ENCODE assay signal across 8 mouse cellular contexts in the genomic region with DNA sequence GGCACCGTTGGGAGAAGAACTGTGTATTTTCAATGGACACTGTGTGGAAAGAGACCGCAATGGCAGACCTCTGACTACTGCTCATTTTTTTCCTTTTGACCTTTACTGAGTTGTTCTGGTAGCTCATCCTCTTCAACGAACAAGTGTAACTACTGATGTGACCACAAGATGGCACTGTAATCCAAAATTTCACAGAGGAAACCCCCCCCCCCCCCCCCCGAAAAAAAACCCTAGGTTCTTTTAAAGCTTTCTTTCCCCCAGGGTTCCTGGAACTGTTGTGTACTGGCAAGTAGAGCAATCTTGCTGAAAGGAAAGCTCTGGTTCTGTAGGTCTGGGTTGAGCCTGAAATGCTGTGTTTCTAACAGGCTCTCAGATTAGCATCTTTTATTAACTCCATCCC. TPM values are rescaled to one million over a fixed set of nuclear protein-coding genes. Genes with fewer than 3 reads are reported as not detected.
A peak's percentile ranks its signal among the peaks of the same experiment; 100 is the strongest.
DNase-seq lines count a peak whose midpoint lies in the region; ATAC-seq and TF ChIP-seq lines count a peak whose summit lies in the region.

No protein-coding gene starts in this region.

- peaks cover 16% of the 10 kb centered on the region for H3K4me1 ChIP-seq in embryonic facial prominence, embryonic 13.5 days
- H3K4me1 ChIP-seq in hindbrain, postnatal 0 days (ENCODE audit: insufficient read depth, low read length): no peaks in the 10 kb centered on the region

- 9% methylated on average over 4 of the region's 4 CpGs for WGBS in embryonic facial prominence, embryonic 13.5 days
- 8% methylated on average over 4 of the region's 4 CpGs for WGBS in hindbrain, postnatal 0 days

- H3K27me3 ChIP-seq in embryonic facial prominence, embryonic 13.5 days: no peaks in the 10 kb centered on the region
- no peaks in the 10 kb centered on the region for H3K27me3 ChIP-seq in hindbrain, postnatal 0 days (ENCODE audit: insufficient read depth, low read length)

- no peak overlapping the region; the same call in 1 of the 2 replicates for H3K4me2 ChIP-seq in embryonic facial prominence, embryonic 13.5 days
- no peak overlapping the region for H3K4me2 ChIP-seq in hindbrain, postnatal 0 days (ENCODE audit: low read depth, low read length)

- intact Hi-C loops in left cerebral cortex, adult 2 months (cut with DNase I): loop anchor here (10.0 kb wide), 4 partner anchors 81 to 361 kb away; a partner anchor contains a TSS
- intact Hi-C loops in left cerebral cortex, postnatal 36 days (cut with DNase I): loop anchor here (10.0 kb wide), 3 partner anchors 81 to 361 kb away; a partner anchor contains a TSS

- peak; percentile 59 for TF ChIP-seq CTCF in left cerebral cortex, adult 2 months (IDR thresholded peaks at IDR 0.05)
- peak; percentile 60 for TF ChIP-seq CTCF in hindbrain, postnatal 0 days (IDR thresholded peaks at IDR 0.05; ENCODE audit: low read depth)

- no peak overlapping the region for H3K9ac ChIP-seq in embryonic facial prominence, embryonic 13.5 days
- H3K9ac ChIP-seq in hindbrain, postnatal 0 days (replicated peaks; ENCODE audit: low read length): no peak overlapping the region

- H3K9me3 ChIP-seq in embryonic facial prominence, embryonic 13.5 days: 0 out of 2 replicates have a peak, but pooled peaks cover under 1% of the 10 kb centered on the region
- H3K9me3 ChIP-seq in hindbrain, postnatal 0 days (ENCODE audit: low read length): 0 out of 2 replicates have a peak, but pooled peaks cover 1% of the 10 kb centered on the region

- no peak for DNase-seq in left cerebral cortex, adult 2 months (ENCODE audit: extremely low spot score in 1 of 2, low spot score in 2 of 2)
- no peak for DNase-seq in left cerebral cortex, postnatal 36 days (ENCODE audit: low spot score in 2 of 2)
- DNase-seq in MEL-GATA-1-ER (ENCODE audit: extremely low read depth, low read depth): peak; percentile 26
- peak; percentile 81 for DNase-seq in hindbrain, postnatal 0 days (ENCODE audit: low spot score)
- peak; percentile 59 for DNase-seq in lung, postnatal 14 days
- peak; percentile 29 to 57 for DNase-seq in thymus, postnatal 10 days (ENCODE audit: low spot score in 2 of 2)
- no peak for DNase-seq in right cerebral cortex, postnatal 4 days

- no peak overlapping the region for H3K27ac ChIP-seq in left cerebral cortex, adult 2 months
- 0 out of 2 replicates have a peak overlapping the region, but pooled peaks have one; percentile 49 for H3K27ac ChIP-seq in embryonic facial prominence, embryonic 13.5 days
- H3K27ac ChIP-seq in hindbrain, postnatal 0 days: no peak overlapping the region

- ATAC-seq in embryonic facial prominence, embryonic 13.5 days (ENCODE audit: insufficient number of reproducible peaks, insufficient read depth, low FRiP score, low TSS enrichment, low read depth): no peak
- peak; percentile 37; the same call in 1 of the 2 replicates for ATAC-seq in hindbrain, postnatal 0 days

- no peaks in the 10 kb centered on the region for H3K36me3 ChIP-seq in embryonic facial prominence, embryonic 13.5 days
- no peaks in the 10 kb centered on the region for H3K36me3 ChIP-seq in hindbrain, postnatal 0 days (ENCODE audit: insufficient read depth, low read length)

- H3K4me3 ChIP-seq in left cerebral cortex, adult 2 months: no peak overlapping the region
- H3K4me3 ChIP-seq in embryonic facial prominence, embryonic 13.5 days: no peak overlapping the region
- H3K4me3 ChIP-seq in hindbrain, postnatal 0 days (ENCODE audit: low read length): no peak overlapping the region

RNA-seq across cellular contexts. Expression of a gene that starts 49.9 kb away (rescaled TPM):
- under 1 TPM in 1 of 2 experiments, not detected in 1; 0.38 TPM for total RNA-seq in left cerebral cortex, adult 2 months (2021)
- under 1 TPM; 0.20 to 0.22 TPM for total RNA-seq in left cerebral cortex, postnatal 36 days (2021)
- polyA plus RNA-seq in embryonic facial prominence, embryonic 13.5 days (2015; fragmentation: Nextera tagmentation; extraction: Ambion mirVana): 0.72 and 0.76 TPM in 2 replicates
- 0.10 and 0.75 TPM in 2 replicates for total RNA-seq in hindbrain, postnatal 0 days (2014; rRNA removed)
- 0.24 and 0.35 TPM in 2 replicates for polyA plus RNA-seq in hindbrain, postnatal 0 days (2015; fragmentation: Nextera tagmentation; extraction: Ambion mirVana)

Comparison
In these comparisons a context has a peak if more than half of its experiments do, and no peak if none do; other contexts are left out.
1. DNase-seq: peak in MEL-GATA-1-ER (single experiment), hindbrain, postnatal 0 days (single experiment), lung, postnatal 14 days (single experiment) and thymus, postnatal 10 days (2 of 2); none in left cerebral cortex, adult 2 months (0 of 2), left cerebral cortex, postnatal 36 days (0 of 2) and right cerebral cortex, postnatal 4 days (single experiment).